Mouse (Mus musculus) embryo, embryonic 11 days (tissue): ENCODE data around the gene Aldh3b3.

Experiments used
- DNase-seq: peaks from one replicate; pipeline ENCODE4 v3.0.0-alpha.2; 2015

Gene Aldh3b3

DNA sequence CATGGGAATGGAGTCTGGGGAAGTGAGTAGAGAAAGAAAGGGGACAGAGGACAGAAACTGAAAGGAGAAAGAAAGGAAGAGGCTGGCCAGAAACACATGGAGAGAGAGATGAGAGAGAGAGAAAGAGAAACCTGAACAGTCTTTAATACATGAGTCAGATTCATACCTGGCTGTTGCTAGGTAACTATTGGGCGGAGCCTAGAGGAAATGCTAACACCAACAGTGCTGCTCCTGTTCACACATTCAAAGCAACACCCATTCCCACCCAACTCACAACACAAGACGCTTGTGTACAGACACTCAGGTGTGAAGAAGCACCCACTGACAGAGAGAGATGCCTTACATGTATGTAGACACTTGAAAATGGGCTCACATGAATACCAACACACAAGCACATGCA, 17.4 kb downstream of the Aldh3b3 start:
- DNase-seq: no peak

DNA sequence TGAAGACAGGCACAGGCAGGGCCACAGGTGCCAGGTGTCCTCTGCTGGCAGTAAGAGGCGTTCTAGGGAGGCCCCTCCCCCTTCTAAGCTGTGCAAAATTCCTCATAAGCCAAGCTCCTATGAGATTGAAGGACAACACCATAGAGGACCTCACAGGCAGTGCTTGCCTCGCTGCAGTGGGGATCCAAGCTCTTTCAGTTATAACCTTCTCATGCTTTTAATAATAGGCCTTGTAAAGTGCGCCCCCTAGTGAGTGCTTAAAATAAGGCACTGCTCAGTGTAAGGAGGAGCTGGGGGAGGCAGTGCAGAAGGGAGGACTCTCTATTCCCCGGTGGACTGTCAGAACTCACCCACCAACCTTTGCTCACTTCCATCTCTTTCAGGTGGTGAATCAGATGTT, 21.9 kb downstream of the Aldh3b3 start:
- peak; percentile 89 for DNase-seq

DNA sequence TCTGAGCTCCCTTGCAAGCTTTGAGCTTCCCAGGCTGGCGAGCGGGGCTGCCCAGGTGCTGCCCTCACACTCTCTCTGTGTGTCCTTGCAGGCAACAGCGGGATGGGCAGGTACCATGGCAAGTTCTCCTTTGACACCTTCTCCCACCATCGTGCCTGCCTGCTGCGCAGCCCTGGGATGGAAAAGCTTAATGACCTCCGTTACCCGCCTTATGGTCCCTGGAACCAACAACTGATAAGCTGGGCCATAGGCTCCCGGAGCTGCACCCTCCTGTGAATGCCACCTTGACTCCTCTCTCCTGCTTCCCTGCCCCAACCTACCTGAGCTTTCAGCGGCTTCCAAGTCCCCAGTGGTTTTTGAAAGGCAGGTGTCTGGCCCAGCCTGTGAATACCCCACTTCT, 22.5 kb downstream of the Aldh3b3 start:
- DNase-seq: no peak

DNA sequence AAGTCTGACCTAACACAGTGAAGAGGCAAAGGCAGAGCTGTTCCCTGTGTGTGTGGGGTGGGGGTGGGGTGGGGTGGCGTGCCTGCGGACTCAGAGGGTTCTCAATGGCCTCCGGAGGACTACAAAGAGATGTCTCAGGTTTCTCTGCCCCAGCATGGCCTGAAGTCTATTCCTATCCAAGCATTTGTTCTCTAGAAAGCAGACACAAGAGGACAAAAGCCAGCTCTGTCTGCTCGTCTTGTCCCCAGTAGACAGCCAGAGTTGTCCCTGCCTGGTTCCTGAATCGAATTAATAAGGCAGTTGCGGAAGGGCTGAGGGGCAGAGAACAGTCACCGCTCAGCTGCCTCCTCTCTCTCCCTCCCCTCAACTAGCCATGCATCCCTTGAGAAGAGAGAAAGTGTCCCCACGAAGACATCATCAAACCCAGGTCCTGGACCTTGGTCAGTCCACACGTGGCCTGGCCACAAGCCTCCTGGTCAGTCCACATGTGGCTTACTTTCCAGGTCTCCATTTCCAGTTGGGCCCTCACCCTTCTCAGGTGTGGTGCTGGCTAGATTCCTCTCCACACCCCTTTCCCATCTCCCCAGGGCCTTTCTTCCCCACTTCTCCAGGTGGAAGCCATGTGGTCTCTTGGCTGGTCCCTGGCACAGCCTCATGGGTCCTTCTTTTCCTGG, 25.2 kb downstream of the Aldh3b3 start:
- DNase-seq: peak; percentile 31

DNA sequence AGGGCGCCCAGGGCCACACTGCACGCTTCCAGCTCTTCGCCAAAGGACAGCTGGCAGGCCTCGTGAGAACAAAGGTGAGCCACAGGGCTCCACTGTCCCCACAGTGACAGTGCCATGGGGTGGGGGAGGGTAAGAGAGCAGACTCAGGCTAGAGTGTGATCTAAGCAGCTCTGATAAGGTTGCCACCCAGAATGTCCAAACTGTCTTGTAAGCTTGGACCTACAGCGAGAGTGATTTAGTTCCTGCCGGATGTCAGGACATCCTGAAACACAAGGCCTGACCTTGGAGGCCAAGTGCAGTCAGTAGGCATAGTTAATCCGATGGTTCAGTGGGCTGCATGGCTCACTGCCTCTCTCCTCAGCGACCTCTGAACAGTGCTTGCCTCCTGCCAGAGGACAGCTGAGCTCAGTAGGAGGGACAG, 26.8 kb downstream of the Aldh3b3 start:
- DNase-seq: peak; percentile 59

DNA sequence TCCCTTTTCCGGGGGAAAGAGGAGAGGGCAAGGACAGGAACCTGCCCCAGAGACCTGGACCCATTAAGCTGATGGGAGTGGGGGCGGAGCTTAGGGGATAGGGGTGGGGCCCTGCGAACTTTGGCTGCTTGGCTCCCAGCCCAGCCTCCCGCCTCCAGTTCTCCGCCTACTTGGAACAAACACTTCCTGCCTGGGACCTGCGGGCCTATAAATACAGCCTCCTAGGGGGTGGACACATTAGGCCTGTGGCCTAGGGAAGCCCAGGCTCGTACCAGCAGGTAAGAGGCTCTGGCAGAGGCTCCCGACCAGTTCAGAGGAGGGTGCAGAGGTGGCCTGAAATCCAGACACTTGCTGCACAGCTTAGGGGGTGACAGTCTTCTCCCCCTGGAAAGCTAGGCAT, 27.9 kb downstream of the Aldh3b3 start, which contains the start of gene Acy3:
Gene Acy3 (plus strand): TSS at position 237 of the 400 bp plus-strand sequence.
- peak; percentile 70 for DNase-seq

DNA sequence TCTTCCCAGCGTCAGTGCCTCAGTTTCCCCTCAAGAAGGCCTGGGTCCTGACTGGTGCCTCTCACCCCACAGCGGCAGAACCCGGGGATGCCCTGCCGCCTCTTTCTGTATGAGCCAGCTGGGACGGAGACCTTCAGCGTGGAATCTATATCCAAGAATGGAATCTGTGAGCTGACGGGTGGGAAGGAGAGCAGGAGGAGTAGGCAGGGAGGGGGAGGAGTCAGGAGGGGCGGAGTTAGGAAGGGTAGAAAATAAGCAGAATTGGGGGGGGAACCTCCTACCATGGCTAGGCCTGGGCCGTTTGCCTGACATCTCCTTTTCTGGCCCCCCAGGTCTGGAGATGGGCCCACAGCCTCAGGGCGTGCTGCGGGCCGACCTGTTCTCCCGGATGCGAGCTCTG, 29.6 kb downstream of the Aldh3b3 start:
- no peak for DNase-seq

DNA sequence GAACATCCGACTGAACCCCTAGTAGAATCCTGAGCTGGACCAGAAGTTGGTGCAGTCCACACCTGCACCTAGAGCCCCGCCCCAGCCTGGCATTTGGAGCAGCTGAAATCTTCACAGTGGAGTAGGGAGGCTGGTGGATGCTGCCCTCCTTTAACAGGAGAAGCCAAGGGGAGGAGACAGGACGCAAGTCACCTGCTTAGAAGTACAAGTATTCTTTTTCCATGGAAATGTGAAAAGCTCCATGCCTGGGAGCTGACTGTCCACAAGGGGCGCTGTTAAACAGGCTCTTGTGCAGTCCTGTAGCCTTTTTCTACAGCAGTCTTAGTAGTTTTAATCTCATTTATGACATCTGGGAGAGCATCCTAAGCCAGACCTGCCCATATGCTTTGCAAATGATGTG, 30.3 kb downstream of the Aldh3b3 start:
- no peak for DNase-seq

DNA sequence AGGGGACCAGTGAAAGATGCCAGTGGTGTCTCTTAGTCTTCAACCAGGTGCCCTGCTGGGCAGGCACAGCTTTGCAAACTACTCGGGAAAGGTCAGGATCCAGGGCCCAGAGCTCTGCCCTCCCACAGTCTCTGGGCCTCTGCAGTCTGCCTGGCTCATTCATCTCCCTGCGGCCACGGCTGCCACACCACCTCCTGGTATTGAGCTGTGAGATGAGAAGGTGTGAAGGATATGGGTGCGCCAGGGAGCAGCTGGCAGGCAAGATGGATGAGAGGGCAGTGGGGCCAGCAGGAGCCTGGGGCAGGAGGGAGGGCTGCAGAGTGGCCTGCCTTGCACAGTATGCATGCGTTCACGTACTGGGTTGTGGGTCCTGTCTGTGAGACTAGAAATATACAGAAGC, 32.4 kb downstream of the Aldh3b3 start:
- DNase-seq: no peak

DNA sequence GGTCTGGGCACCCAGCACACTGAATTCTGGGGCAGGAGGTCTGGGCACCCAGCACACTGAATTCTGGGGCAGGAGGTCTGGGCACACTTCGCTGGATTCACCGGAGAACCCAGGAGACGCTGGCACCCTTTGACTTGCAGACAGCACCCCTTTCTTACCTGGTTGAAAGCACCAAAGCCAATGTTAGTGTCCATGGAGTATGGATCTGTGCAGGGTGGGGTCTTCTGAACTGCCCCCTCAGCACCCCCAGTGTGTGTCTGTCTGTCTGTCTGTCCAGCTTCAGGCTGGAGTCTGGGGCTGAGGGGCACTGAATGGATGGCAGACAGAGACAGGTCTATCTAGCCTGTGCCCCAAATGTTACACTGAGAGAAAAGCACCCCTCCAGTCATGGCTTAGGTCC, 33.1 kb downstream of the Aldh3b3 start:
- no peak for DNase-seq

DNA sequence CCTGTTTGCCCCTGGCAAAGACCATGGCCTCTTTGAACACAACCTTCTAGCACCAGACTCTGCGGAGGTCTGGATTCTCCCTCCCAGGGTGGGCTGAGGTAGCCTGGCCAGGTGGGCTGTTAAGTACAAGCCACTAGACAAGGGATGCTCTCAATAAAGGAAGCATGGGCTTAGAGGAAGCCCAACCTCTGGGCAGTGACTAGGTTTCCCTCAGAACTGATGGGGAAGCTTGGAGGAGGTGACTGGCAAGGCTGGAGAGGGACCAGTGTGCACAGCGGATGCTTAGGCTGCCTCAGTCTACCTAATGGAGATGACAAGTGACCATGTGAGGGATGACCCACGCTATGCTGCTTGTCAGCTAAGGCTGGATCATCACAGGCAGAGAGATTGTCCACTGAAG, 33.5 kb downstream of the Aldh3b3 start:
- no peak for DNase-seq

DNA sequence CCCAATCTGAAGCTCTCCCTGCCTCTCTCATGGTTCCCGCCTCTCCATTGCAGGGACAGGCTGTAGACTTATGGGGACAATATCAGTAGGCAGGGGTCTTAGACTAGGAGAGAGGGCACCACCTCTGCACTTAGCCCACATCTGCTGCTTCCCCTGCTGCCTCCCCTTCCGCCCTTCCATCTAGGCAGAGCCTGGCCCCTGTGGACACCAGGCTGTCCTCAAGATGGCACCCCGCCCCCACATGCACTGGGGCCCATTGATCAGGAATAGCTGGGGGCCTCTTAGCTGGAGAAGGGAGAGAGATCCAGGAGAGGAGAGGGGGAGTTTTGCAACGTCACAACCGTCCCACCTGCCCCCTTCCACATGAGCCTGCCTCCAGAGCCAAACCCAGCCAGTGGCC, 34.0 kb downstream of the Aldh3b3 start, which contains the start of gene Tbx10:
Gene Tbx10 (plus strand): TSS at position 337 of the 400 bp plus-strand sequence.
- DNase-seq: no peak

DNA sequence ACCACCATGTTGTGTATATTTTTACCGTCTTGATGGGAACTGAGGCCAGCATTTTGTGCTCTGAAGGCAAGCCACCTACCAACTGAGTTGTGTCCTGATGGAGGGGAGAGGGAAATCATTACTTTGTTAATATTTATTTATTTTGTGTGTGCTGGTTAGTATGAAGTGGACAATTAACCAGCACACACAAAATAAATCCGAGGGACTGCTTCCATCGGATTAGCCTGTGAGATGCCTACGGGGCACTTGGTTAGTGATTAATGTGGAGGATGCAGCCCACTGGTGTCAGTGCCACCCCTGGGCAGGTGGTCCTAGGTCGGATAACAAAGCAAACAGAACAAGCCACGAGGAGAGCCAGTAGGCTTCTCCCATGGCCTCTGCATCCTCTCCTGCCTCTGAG, 36.5 kb downstream of the Aldh3b3 start:
- no peak for DNase-seq

DNA sequence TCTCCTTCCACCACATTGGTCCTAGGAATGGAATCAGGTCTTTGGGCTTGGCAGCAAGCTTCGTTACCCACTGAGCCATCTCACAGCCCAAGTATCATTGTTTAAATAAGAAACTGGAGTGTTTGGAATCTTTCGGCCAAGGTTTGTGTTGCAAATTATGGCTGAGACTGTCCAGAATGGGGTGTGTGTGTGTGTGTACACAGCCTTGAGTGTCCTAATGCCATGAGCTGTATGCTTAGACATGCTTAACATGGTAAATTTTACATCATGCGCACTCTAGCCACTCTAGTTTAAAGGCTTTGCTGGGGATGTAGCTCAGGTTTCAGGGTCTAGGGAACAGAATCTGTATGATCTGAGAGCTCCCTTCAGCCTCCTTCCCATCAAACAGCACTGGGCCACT, 37.1 kb downstream of the Aldh3b3 start:
- DNase-seq: no peak

DNA sequence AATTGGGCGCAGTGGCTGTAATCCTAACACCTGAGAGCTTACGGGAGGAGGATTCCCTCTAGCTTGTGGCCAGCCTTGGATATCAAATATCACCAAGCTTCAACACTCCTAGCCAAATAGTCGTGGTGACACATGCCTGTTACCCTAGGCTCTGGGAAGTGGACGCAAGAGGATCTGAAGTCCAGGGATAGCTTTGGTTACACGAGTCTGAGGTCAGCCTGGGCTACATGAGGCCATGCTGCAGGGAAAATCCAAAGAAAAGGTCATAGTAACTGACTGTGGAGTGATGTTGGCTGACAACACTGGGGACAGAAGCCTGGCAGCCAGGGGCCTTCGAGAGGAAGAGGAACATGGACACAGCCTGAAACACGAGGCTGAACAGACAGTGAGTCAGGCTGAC, 37.7 kb downstream of the Aldh3b3 start:
- no peak for DNase-seq

DNA sequence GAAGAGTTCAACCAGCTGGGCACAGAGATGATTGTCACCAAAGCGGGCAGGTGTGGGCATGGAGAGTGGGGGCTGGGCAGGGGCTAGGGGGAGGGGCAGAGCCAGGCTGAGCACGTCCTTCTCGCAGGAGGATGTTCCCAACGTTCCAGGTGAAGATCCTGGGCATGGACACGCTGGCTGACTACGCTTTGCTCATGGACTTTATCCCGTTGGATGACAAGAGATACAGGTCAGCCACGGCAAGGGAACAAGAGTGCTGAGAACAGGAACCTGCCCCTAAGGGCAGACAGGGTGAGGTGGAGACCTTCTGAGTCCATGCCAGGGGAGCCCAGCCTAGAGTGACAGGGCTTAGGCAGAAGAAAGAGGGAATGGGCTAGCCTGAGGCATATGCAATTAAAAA, 38.3 kb downstream of the Aldh3b3 start:
- DNase-seq: no peak

DNA sequence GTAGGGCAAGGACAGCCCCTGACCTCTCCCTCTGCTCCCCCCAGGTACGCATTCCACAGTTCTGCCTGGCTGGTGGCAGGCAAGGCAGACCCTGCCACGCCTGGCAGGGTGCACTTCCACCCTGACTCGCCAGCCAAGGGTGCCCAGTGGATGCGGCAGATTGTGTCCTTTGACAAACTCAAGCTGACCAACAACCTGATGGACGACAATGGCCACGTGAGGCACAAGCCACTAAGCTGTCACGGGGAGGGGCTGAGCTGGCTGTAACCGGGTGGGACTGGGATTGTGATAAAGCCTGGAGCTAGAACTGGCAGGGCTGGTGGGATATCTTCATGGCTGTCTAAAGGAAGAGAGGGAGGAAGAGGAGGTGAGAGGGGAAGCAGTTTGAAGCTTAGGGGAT, 38.8 kb downstream of the Aldh3b3 start:
- no peak for DNase-seq

DNA sequence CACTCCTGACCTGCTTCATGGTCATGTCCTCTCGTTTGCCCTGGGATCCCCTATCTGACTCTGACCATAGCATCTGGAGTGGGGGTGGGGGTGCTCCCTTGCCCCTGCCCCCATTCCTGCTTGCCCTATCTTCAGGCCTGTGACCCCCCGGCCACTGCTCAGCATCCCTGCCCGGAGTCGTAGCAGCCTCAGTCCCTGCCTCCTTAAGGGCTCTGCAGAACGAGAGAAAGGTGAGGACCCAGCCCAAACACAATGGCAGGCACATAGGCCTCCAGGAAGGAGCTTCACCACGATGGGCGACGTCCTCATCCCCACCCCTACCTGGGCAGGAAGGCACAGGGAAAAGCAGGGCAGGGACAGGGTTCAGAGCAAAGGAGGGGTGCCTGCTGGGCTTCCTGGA, 39.9 kb downstream of the Aldh3b3 start:
- no peak for DNase-seq

DNA sequence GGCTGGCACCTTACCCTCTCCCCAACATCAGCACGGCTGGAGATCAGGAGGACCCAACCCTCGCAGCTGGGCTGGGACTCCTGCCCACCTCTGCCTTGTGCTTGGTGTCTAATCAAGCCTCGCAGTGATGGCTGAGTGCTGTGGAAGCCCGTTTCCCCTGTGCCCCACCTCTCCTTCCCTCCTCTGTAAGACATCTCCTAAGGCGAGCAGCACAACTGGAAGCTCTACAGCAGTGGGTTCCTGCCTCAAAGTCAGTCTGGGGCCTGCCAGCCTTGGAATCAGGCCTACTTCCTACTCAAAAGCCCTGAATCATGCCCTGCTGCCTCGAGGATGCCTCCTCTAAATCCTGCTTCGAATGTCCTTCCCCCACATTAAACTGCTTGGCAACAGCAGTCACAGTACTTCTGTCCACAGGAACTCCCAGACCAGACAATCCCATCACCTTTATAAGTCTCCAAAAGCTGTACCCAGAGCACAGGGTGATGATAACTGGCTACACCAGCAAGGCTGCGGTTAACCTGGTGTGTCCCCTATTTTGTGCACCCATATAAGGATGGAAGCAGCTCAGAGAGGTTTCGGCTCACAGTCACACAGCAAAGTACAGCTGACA, 40.8 kb downstream of the Aldh3b3 start:
- no peak for DNase-seq

DNA sequence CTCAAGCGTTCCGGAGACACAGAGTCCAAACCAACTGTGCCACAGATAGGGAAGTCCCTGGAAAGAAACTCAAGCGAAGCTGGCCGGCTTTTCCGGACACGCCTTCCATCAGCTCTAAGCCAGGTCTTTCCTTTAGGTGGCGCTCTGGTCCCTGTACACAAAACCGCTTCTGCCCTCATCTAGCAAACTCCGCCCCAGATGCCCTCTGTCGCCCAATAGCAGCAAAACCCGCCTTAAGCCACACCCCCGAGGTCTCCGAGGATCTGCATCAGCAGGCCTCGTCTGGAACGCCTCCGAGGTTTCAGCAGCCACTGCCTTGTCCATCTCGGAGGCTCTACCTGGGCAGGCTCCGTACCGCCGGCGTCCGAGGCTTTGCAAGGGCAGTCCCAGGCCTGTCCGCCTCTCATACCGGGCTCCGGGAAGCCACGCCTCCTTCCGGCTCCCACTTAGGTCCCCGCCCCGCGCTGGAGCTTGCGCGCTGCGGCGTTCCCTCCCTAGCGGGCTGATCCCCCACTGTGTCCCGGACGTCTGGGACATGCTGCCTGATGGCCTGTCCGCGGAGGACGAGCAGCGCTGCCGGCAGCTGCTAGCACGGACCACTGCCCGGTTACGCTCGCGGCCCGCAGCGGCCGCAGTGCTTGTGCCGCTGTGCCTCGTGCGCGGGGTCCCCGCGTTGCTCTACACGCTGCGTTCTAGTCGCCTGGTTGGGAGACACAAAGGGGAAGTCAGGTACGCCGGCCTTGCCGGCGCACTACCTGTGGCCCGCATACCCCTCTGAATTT, 41.9 kb downstream of the Aldh3b3 start, which contains the start of the genes Nudt8 and Gm49405:
Gene Nudt8 (plus strand): TSS at position 462 of the 782 bp plus-strand sequence.
Gene Gm49405 (plus strand): TSS at position 508 of the 782 bp plus-strand sequence.
- peak; percentile 98 for DNase-seq

DNA sequence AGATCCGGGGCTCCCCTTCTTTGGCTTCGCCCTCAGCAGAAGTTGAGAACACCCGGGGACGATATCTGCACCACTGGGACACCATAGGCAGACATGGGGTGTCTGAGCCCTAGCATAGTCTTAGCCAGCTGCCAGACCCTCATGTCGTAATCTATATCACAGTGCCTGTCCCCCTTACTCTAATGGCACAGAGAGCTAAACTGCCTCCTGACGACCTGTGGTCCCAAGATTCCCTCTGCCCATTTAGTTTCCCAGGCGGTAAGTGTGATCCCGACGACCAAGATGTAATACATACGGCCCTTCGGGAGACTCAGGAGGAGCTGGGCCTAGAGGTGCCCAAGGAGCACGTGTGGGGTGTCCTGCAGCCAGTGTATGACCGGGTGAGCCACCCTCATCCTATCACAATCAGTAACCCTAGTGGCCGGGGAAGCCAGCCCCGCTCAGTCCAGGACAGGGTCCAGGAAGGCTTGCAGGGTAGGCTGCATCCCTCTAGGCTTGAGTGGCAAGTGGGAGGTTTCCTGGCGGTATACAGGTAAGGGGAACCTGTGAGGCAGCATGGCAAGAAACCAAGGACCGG, 42.6 kb downstream of the Aldh3b3 start:
- DNase-seq: peak; percentile 24

DNA sequence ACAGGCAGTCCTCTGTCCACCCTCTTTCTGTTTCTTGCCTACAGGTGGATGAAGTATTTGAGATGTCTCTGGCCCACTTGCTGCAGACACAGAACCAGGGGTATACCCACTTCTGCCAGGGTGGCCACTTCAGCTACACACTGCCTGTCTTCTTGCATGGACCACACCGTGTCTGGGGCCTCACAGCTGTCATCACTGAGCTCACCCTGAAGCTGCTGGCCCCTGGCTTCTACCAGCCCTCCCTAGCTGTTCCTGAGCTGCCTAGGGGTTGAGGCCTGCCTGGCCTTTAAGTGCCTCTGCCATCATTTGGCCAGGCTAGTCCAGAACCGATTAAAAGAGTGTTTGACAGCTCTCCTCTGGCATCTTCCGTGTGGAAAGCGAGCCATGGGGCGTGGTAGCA, 43.3 kb downstream of the Aldh3b3 start:
- no peak for DNase-seq

DNA sequence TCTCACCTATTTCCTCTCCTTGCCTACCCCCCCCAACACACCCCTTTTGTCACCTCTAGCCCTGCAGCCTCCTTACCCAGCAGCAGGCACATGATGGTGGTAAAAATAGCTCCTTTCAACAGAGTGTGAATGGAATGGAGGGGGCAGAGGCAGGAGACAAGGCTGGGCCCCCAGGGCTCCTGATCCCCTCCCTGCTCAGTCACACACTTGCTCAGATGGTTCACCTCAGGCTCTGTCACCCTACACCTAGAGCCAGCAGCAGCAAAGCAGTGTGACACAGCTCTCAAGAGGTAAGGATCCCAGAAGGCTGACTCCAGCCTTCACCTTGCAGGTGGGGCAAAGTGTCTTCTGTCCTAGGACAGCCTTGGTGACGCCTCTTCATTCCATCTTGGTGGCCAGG, 44.7 kb downstream of the Aldh3b3 start, which contains the start of gene Doc2g:
Gene Doc2g (plus strand): TSS at position 202 of the 400 bp plus-strand sequence.
- DNase-seq: no peak
